Comparison of ENCODE assay signal across 8 mouse cellular contexts in the genomic region with DNA sequence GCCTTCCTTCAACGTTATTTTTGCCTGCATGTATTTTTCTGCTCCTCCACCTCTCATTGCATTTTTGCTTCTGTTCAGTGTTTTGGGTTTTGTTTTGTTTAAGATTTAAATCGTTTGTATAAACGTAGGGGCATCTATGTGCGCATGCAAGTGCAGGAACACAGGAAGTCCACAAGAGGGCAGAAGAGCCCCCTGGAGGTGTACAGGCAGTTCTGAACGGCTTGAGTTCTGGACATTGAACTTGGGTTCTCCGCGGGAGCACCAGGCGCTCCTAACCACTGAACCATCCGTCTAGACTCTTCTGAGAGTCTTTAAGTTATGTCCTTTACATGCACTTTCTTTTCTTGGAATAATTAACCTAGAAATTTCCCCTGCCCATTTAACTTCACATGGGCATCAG. TPM values are rescaled to one million over a fixed set of nuclear protein-coding genes. Genes with fewer than 3 reads are reported as not detected.
A peak's percentile ranks its signal among the peaks of the same experiment; 100 is the strongest.
DNase-seq lines count a peak whose midpoint lies in the region; ATAC-seq and TF ChIP-seq lines count a peak whose summit lies in the region.

No protein-coding gene starts in this region.

- H3K4me3 ChIP-seq in forebrain, embryonic 14.5 days (ENCODE audit: low read depth, low read length) = no peak overlapping the region
- no peak overlapping the region for H3K4me3 ChIP-seq in forebrain, embryonic 15.5 days
- H3K4me3 ChIP-seq in thymus, adult 2 months (ENCODE audit: control insufficient read depth, insufficient read depth, low read length) = no peak overlapping the region

- H3K4me1 ChIP-seq in forebrain, embryonic 14.5 days (ENCODE audit: control insufficient read depth, insufficient read depth, low read length) = no peaks in the 10 kb centered on the region
- no peaks in the 10 kb centered on the region for H3K4me1 ChIP-seq in forebrain, embryonic 15.5 days
- H3K4me1 ChIP-seq in thymus, adult 2 months (replicated peaks; ENCODE audit: control insufficient read depth, insufficient read depth, low read length) = no peaks in the 10 kb centered on the region

- DNase-seq in forebrain, embryonic 14.5 days (ENCODE audit: low spot score) = peak; percentile 40
- DNase-seq in thymus, adult 2 months = peak; percentile 39
- no peak for DNase-seq in thymus, adult 18-20 months
- peak; percentile 17 for DNase-seq in embryo, embryonic 10 days (ENCODE audit: low spot score)
- DNase-seq in kidney, postnatal 4 days = peak; percentile 65 to 70
- DNase-seq in yolk sac, embryonic 10.5 days (ENCODE audit: low spot score) = peak; percentile 25

- H3K9me3 ChIP-seq in forebrain, embryonic 14.5 days (replicated peaks; ENCODE audit: control insufficient read depth, low read length) = no peaks in the 10 kb centered on the region
- H3K9me3 ChIP-seq in forebrain, embryonic 15.5 days = no peaks in the 10 kb centered on the region

- no peak overlapping the region for H3K27ac ChIP-seq in forebrain, embryonic 14.5 days (ENCODE audit: low read depth, low read length)
- H3K27ac ChIP-seq in forebrain, embryonic 15.5 days (replicated peaks) = no peak overlapping the region
- no peak overlapping the region for H3K27ac ChIP-seq in thymus, adult 2 months (ENCODE audit: control insufficient read depth, insufficient read depth, low read length)

- no peak for ATAC-seq in forebrain, embryonic 14.5 days
- ATAC-seq in forebrain, embryonic 15.5 days (replicated peaks) = no peak
- 0 out of 2 replicates have a peak, but pooled peaks have one; percentile 56 for ATAC-seq in monocyte, adult 5-6 weeks (replicated peaks; ENCODE audit: insufficient number of reproducible peaks, low FRiP score, low TSS enrichment, poor library complexity, severe bottlenecking)

- 67% methylated on average over 9 of the region's 9 CpGs for whole genome bisulfite sequencing in forebrain, embryonic 14.5 days
- WGBS in forebrain, embryonic 15.5 days = 57% methylated on average over 9 of the region's 9 CpGs
- 63% methylated on average over 9 of the region's 9 CpGs for WGBS in thymus, adult 2 months

- H3K4me2 ChIP-seq in forebrain, embryonic 14.5 days (ENCODE audit: low read length) = no peak overlapping the region
- H3K4me2 ChIP-seq in forebrain, embryonic 15.5 days (replicated peaks) = no peak overlapping the region

- TF ChIP-seq POLR2A in thymus, adult 2 months (IDR thresholded peaks at IDR 0.05; ENCODE audit: control insufficient read depth, extremely low read depth, insufficient read depth, low read length, poor library complexity) = no peak

- H3K27me3 ChIP-seq in forebrain, embryonic 14.5 days (replicated peaks; ENCODE audit: control insufficient read depth, insufficient read depth, low read length) = no peaks in the 10 kb centered on the region
- H3K27me3 ChIP-seq in forebrain, embryonic 15.5 days = no peaks in the 10 kb centered on the region
- no peaks in the 10 kb centered on the region for H3K27me3 ChIP-seq in thymus, adult 2 months (ENCODE audit: control insufficient read depth, insufficient read depth, low read length)

- H3K36me3 ChIP-seq in forebrain, embryonic 14.5 days (ENCODE audit: control insufficient read depth, insufficient read depth, low read length) = no peaks in the 10 kb centered on the region
- H3K36me3 ChIP-seq in forebrain, embryonic 15.5 days = no peaks in the 10 kb centered on the region
- H3K36me3 ChIP-seq in thymus, adult 2 months (ENCODE audit: control insufficient read depth, insufficient read depth, low read length) = no peaks in the 10 kb centered on the region

- H3K9ac ChIP-seq in forebrain, embryonic 14.5 days (ENCODE audit: low read length) = no peak overlapping the region
- no peak overlapping the region for H3K9ac ChIP-seq in forebrain, embryonic 15.5 days (replicated peaks)

- 0 out of 2 replicates have a peak, but pooled peaks have one; percentile 45 for TF ChIP-seq CTCF in thymus, adult 2 months (IDR thresholded peaks at IDR 0.05; ENCODE audit: borderline replicate concordance, control insufficient read depth, extremely low read depth, insufficient read depth, low read length, poor library complexity)

RNA-seq across cellular contexts. Expression of a gene that starts 44.8 kb away (rescaled TPM):
- polyA plus RNA-seq in forebrain, embryonic 14.5 days (2014; fragmentation: Nextera tagmentation; extraction: Ambion mirVana) = 10.0 and 11.3 TPM in 2 replicates
- 11.3 and 12.3 TPM in 2 replicates for polyA plus RNA-seq in forebrain, embryonic 15.5 days (2015; fragmentation: Nextera tagmentation; extraction: Ambion mirVana)
- polyA plus RNA-seq in thymus, adult 2 months (2012; rRNA removed) = 19.3 TPM in 2 replicates
- 2.3 to 4.7 TPM (median 3.3 TPM) in 3 replicates for total RNA-seq in monocyte, adult 5-6 weeks (2017)

Comparison
In these comparisons a context has a peak if more than half of its experiments do, and no peak if none do; other contexts are left out.
1. DNase-seq: peak in forebrain, embryonic 14.5 days (single experiment), thymus, adult 2 months (single experiment), embryo, embryonic 10 days (single experiment), kidney, postnatal 4 days (2 of 2) and yolk sac, embryonic 10.5 days (single experiment); none in thymus, adult 18-20 months (0 of 2).